Comparison of ENCODE assay signal across 12 mouse cellular contexts in genomic region chr6:115313235-115313738, GRCm38 (mm10). TPM values are rescaled to one million over a fixed set of nuclear protein-coding genes. Genes with fewer than 3 reads are reported as not detected.
DNase-seq lines count a peak whose midpoint lies in the region; ATAC-seq and TF ChIP-seq lines count a peak whose summit lies in the region.
"Had no signal": no experiment of that assay in that cellular context is flagged by ENCODE, and none has a peak within 500 bp of the region (broad histone marks: within the 10 kb centered on the region; RNA-seq: fewer than 3 reads in every experiment).

No protein-coding gene starts in this region.

- no peaks in the 10 kb centered on the region for H3K9me3 ChIP-seq in hindbrain, postnatal 0 days (ENCODE audit: low read length)
- H3K9me3 ChIP-seq in hindbrain, embryonic 12.5 days (replicated peaks): no peaks in the 10 kb centered on the region
- H3K9me3 ChIP-seq in heart, embryonic 11.5 days (replicated peaks; ENCODE audit: control insufficient read depth, low read length): no peaks in the 10 kb centered on the region
- H3K9me3 ChIP-seq in heart, embryonic 12.5 days (replicated peaks): no peaks in the 10 kb centered on the region
- H3K9me3 ChIP-seq: liver, embryonic 15.5 days; neural tube, embryonic 13.5 days had no signal

- H3ac ChIP-seq in C2C12 (ENCODE audit: control insufficient read depth, insufficient read length, low read depth): no peak overlapping the region

- no peaks in the 10 kb centered on the region for H3K36me3 ChIP-seq in hindbrain, postnatal 0 days (ENCODE audit: insufficient read depth, low read length)
- no peaks in the 10 kb centered on the region for H3K36me3 ChIP-seq in hindbrain, embryonic 12.5 days
- no peaks in the 10 kb centered on the region for H3K36me3 ChIP-seq in C2C12 (ENCODE audit: control insufficient read depth, insufficient read depth)
- no peaks in the 10 kb centered on the region for H3K36me3 ChIP-seq in heart, embryonic 11.5 days (ENCODE audit: control insufficient read depth, insufficient read depth, low read length)
- H3K36me3 ChIP-seq in heart, embryonic 12.5 days: no peaks in the 10 kb centered on the region
- H3K36me3 ChIP-seq: liver, embryonic 15.5 days; neural tube, embryonic 13.5 days had no signal

- H3K9ac ChIP-seq in hindbrain, postnatal 0 days (replicated peaks; ENCODE audit: low read length): no peak overlapping the region
- H3K9ac ChIP-seq in hindbrain, embryonic 12.5 days: no peak overlapping the region
- no peak overlapping the region for H3K9ac ChIP-seq in heart, embryonic 11.5 days (ENCODE audit: low read depth, low read length)
- H3K9ac ChIP-seq in heart, embryonic 12.5 days: no peak overlapping the region
- H3K9ac ChIP-seq: liver, embryonic 15.5 days had no signal

- peak overlapping the region; percentile 68; the same call in 1 of the 2 replicates for H3K27ac ChIP-seq in hindbrain, postnatal 0 days
- no peak overlapping the region for H3K27ac ChIP-seq in hindbrain, embryonic 12.5 days
- no peak overlapping the region for H3K27ac ChIP-seq in heart, embryonic 11.5 days (ENCODE audit: low read depth, low read length)
- no peak overlapping the region for H3K27ac ChIP-seq in heart, embryonic 12.5 days (ENCODE audit: poor library complexity, severe bottlenecking)
- H3K27ac ChIP-seq: liver, embryonic 15.5 days; neural tube, embryonic 13.5 days had no signal

- no peak for TF ChIP-seq CTCF in hindbrain, postnatal 0 days (IDR thresholded peaks at IDR 0.05; ENCODE audit: low read depth)
- no peak for TF ChIP-seq CTCF in C2C12 (IDR thresholded peaks at IDR 0.05; ENCODE audit: control insufficient read depth, insufficient read depth, insufficient read length)

- H3K27me3 ChIP-seq in hindbrain, postnatal 0 days (ENCODE audit: insufficient read depth, low read length): no peaks in the 10 kb centered on the region
- H3K27me3 ChIP-seq in hindbrain, embryonic 12.5 days: no peaks in the 10 kb centered on the region
- no peaks in the 10 kb centered on the region for H3K27me3 ChIP-seq in C2C12 (ENCODE audit: control insufficient read depth, insufficient read depth, insufficient read length)
- H3K27me3 ChIP-seq in heart, embryonic 11.5 days (ENCODE audit: control insufficient read depth, insufficient read depth, low read length): no peaks in the 10 kb centered on the region
- H3K27me3 ChIP-seq in heart, embryonic 12.5 days (replicated peaks): peaks cover 14% of the 10 kb centered on the region
- H3K27me3 ChIP-seq: liver, embryonic 15.5 days; neural tube, embryonic 13.5 days had no signal

- 0 out of 2 replicates have a peak, but pooled peaks have one; percentile 43 for ATAC-seq in hindbrain, postnatal 0 days
- no peak for ATAC-seq in hindbrain, embryonic 12.5 days (ENCODE audit: low FRiP score)
- ATAC-seq in heart, embryonic 11.5 days (replicated peaks; ENCODE audit: insufficient number of reproducible peaks, low FRiP score, low TSS enrichment): no peak
- ATAC-seq in heart, embryonic 12.5 days (ENCODE audit: insufficient number of reproducible peaks, low FRiP score): no peak

- no peaks in the 10 kb centered on the region for H3K4me1 ChIP-seq in hindbrain, postnatal 0 days (ENCODE audit: insufficient read depth, low read length)
- no peaks in the 10 kb centered on the region for H3K4me1 ChIP-seq in hindbrain, embryonic 12.5 days
- H3K4me1 ChIP-seq in heart, embryonic 11.5 days (ENCODE audit: control insufficient read depth, insufficient read depth, low read length): no peaks in the 10 kb centered on the region
- H3K4me1 ChIP-seq in heart, embryonic 12.5 days (replicated peaks): no peaks in the 10 kb centered on the region
- H3K4me1 ChIP-seq: liver, embryonic 15.5 days; neural tube, embryonic 13.5 days had no signal

- 61% methylated on average over 9 of the region's 9 CpGs for WGBS in hindbrain, postnatal 0 days
- WGBS in hindbrain, embryonic 12.5 days: 81% methylated on average over 9 of the region's 9 CpGs
- 70% methylated on average over 9 of the region's 9 CpGs for WGBS in heart, embryonic 11.5 days (ENCODE audit: insufficient replicate concordance)
- 71% methylated on average over 9 of the region's 9 CpGs for WGBS in heart, embryonic 12.5 days

- no peak overlapping the region for H3K4me3 ChIP-seq in hindbrain, postnatal 0 days (ENCODE audit: low read length)
- no peak overlapping the region for H3K4me3 ChIP-seq in hindbrain, embryonic 12.5 days
- no peak overlapping the region for H3K4me3 ChIP-seq in C2C12 (ENCODE audit: insufficient read depth, poor library complexity, severe bottlenecking)
- H3K4me3 ChIP-seq in heart, embryonic 11.5 days (ENCODE audit: low read depth, low read length): no peak overlapping the region
- no peak overlapping the region for H3K4me3 ChIP-seq in heart, embryonic 12.5 days
- H3K4me3 ChIP-seq: liver, embryonic 15.5 days had no signal

- no peaks in the 10 kb centered on the region for H3K79me2 ChIP-seq in C2C12 (ENCODE audit: control insufficient read depth, insufficient read depth)

- H3K4me2 ChIP-seq in hindbrain, postnatal 0 days (ENCODE audit: low read depth, low read length): peak overlapping the region; percentile 46; the same call in 1 of the 2 replicates
- no peak overlapping the region for H3K4me2 ChIP-seq in hindbrain, embryonic 12.5 days (replicated peaks)
- no peak overlapping the region for H3K4me2 ChIP-seq in heart, embryonic 11.5 days
- no peak overlapping the region for H3K4me2 ChIP-seq in heart, embryonic 12.5 days
- H3K4me2 ChIP-seq: liver, embryonic 15.5 days had no signal

- H3K79me3 ChIP-seq in C2C12 (ENCODE audit: low read depth): no peaks in the 10 kb centered on the region

- peak; percentile 42 for DNase-seq in hindbrain, postnatal 0 days (ENCODE audit: low spot score)
- DNase-seq in cerebellum, adult 11 months: peak; percentile 65
- DNase-seq in left cerebral cortex, adult 18-20 months (ENCODE audit: low spot score in 2 of 2): peak; percentile 36 to 53
- no peak for DNase-seq in urinary bladder, postnatal 10 days (ENCODE audit: low spot score)
- DNase-seq: embryo, embryonic 11 days; kidney, adult 11 months had no signal

TF ChIP-seq in C2C12, 6 proteins besides CTCF, POLR2A, EP300 and RAD21:
- TF ChIP-seq CEBPB (IDR thresholded peaks at IDR 0.05; ENCODE audit: low read depth): peak; percentile 79
- no peak for TF ChIP-seq USF1 (IDR thresholded peaks at IDR 0.05; ENCODE audit: low read depth)
- TF ChIP-seq MYOG (IDR thresholded peaks at IDR 0.05; ENCODE audit: control insufficient read depth, extremely low read depth, insufficient read length): no peak
- TF ChIP-seq MYOD1 (IDR thresholded peaks at IDR 0.05; ENCODE audit: control insufficient read depth, insufficient read length, low read depth): no peak
- TF ChIP-seq MAX (IDR thresholded peaks at IDR 0.05): no peak

RNA-seq across cellular contexts. Expression of gene Pparg, which starts 47.5 kb away (rescaled TPM):
- 0.26 TPM in 1 of 2 replicates, not detected in the other for total RNA-seq in hindbrain, postnatal 0 days (2014; rRNA removed)
- polyA plus RNA-seq in hindbrain, postnatal 0 days (2015; fragmentation: Nextera tagmentation; extraction: Ambion mirVana): 0.26 and 0.46 TPM in 2 replicates
- 0.45 TPM in 1 of 2 replicates, not detected in the other for polyA plus RNA-seq in hindbrain, embryonic 12.5 days (2016; fragmentation: Nextera tagmentation; extraction: Ambion mirVana)
- 12.6 TPM for polyA plus RNA-seq in C2C12 (2012; fragmentation: generic; extraction: Trizol)
- total RNA-seq in left cerebral cortex, adult 18-20 months (2021): 1 to 10 TPM; 8.8 to 10.0 TPM
- polyA plus RNA-seq in heart, embryonic 11.5 days (2014; fragmentation: Nextera tagmentation; extraction: Ambion mirVana): 0.69 and 1.3 TPM in 2 replicates
- 1.3 and 2.0 TPM in 2 replicates for polyA plus RNA-seq in heart, embryonic 12.5 days (2016; fragmentation: Nextera tagmentation; extraction: Ambion mirVana)
